Mouse (Mus musculus) neural tube, embryonic 15.5 days (tissue): Measurements from ENCODE around the gene Upk2. TPM values are rescaled to one million over a fixed set of nuclear protein-coding genes. Genes with fewer than 3 reads are reported as not detected.
"Not testable (repeated sequence)": the region's sequence is repeated elsewhere in the genome, so short reads cannot be mapped to it uniquely, and the experiment has no call there.

Source experiments
- ATAC-seq: fragments of 200-750 bp; cut with Nextera tagmentation; 2 replicates; pipeline ENCODE4 v1.8.0; 2017; ENCODE audit warnings: mild to moderate bottlenecking, moderate TSS enrichment, moderate library complexity; ENCODE audit not compliant: low FRiP score
- H3K27ac ChIP-seq: fragments of 300-500 bp; sonication (generic); replicated peaks from 2 replicates; pipeline ENCODE4 v1.5.1; 2015; ENCODE audit warnings: mild to moderate bottlenecking, inconsistent platforms
- H3K27me3 ChIP-seq: fragments of 300-500 bp; sonication (generic); replicated peaks from 2 replicates; pipeline ENCODE4 v1.6.1; 2015; ENCODE audit warnings: inconsistent platforms
- H3K36me3 ChIP-seq: fragments of 300-500 bp; sonication (generic); 2 replicates; pipeline ENCODE4 v1.6.1; 2015; ENCODE audit warnings: inconsistent platforms
- H3K4me1 ChIP-seq: fragments of 300-500 bp; sonication (generic); 2 replicates; pipeline ENCODE4 v1.6.1; 2015; ENCODE audit warnings: inconsistent platforms
- H3K4me2 ChIP-seq: fragments of 300-500 bp; sonication (generic); 2 replicates; pipeline ENCODE4 v1.6.1; 2015; ENCODE audit warnings: inconsistent platforms, mild to moderate bottlenecking, moderate library complexity
- H3K4me3 ChIP-seq: fragments of 300-500 bp; sonication (generic); replicated peaks from 2 replicates; pipeline ENCODE4 v1.5.1; 2015; ENCODE audit warnings: mild to moderate bottlenecking, inconsistent platforms
- H3K9ac ChIP-seq: fragments of 300-500 bp; sonication (generic); replicated peaks from 2 replicates; pipeline ENCODE4 v1.6.1; 2015; ENCODE audit warnings: mild to moderate bottlenecking, inconsistent platforms
- H3K9me3 ChIP-seq: fragments of 300-500 bp; sonication (generic); replicated peaks from 2 replicates; pipeline ENCODE4 v1.6.1; 2016; ENCODE audit warnings: inconsistent platforms
- whole genome bisulfite sequencing: fragments of 180-500 bp; shearing (Covaris S2); methylation state at CpG from one replicate; pipeline ENCODE4 v1.1.7; 2015; ENCODE audit warnings: mixed read lengths; 5-methylcytosine and 5-hydroxymethylcytosine counted together
- polyA plus RNA-seq: library from polyadenylated mRNA; unstranded; fragments of >200 nt; fragmentation: Nextera tagmentation; extraction: Ambion mirVana; gene quantifications from 2 replicates; pipeline ENCODE4 v1.2.1, GENCODE M21; 2015

Gene Upk2
- polyA plus RNA-seq, 1 experiment from 2014 or later: not detected

- H3K4me2 ChIP-seq: no peak overlapping the region
- H3K9ac ChIP-seq: no peak overlapping the region
- no peaks in the 10 kb centered on the region for H3K9me3 ChIP-seq
- H3K27me3 ChIP-seq: no peaks in the 10 kb centered on the region
- no peak overlapping the region for H3K27ac ChIP-seq
- no peak overlapping the region for H3K4me3 ChIP-seq
- ATAC-seq: no peak
- peaks cover 62% of the 10 kb centered on the region for H3K36me3 ChIP-seq
- WGBS: 86% methylated on average over 2 of the region's 2 CpGs
- peaks cover 31% of the 10 kb centered on the region for H3K4me1 ChIP-seq
Observed at GRCm38 (mm10) chr9:44412781-44413180, 42.0 kb downstream of the Upk2 start.

GRCm38 (mm10) chr9:44412306-44412705 lies 42.5 kb downstream of the Upk2 start:
- Histone ChIP-seq H3K36me3 (peaks cover 62% of the 10 kb centered on the region), H3K4me1 (peaks cover 29% of the 10 kb centered on the region), H3K27ac (no peak overlapping the region), H3K4me2 (no peak overlapping the region), H3K9me3 (no peaks in the 10 kb centered on the region), H3K9ac (no peak overlapping the region), H3K4me3 (no peak overlapping the region), H3K27me3 (no peaks in the 10 kb centered on the region)
- 87% methylated on average over 4 of the region's 4 CpGs for WGBS
- no peak for ATAC-seq

DNA sequence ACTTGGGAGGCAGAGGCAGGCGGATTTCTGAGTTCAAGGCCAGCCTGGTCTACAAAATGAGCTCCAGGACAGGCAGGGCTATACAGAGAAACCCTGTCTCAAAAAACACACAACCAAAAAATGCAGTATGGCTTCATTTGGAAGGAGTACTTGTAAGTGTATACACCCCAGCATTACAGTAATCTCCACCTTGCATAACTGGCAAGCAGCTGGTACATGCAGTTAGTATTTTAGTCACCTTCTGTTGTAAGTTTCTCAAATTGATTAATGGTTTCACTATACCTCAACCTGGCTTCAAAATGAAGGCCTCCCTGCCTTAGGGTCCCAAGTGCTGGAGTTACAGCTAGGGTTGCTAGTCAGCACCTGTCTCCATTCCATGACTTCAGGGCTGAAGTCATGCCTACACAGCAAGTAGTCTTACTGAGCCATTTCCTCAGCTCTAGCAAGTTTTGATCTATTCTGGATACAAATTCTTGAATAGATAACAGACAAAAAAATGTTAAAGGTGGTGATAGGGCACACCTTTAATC lies 43.1 kb downstream of the Upk2 start:
- H3K27ac ChIP-seq: no peak overlapping the region
- no peak for ATAC-seq
- WGBS: 77% methylated on average over 1 of the region's 1 CpGs
- no peaks in the 10 kb centered on the region for H3K27me3 ChIP-seq
- H3K36me3 ChIP-seq: peaks cover 62% of the 10 kb centered on the region
- H3K9ac ChIP-seq: no peak overlapping the region
- H3K4me1 ChIP-seq: peaks cover 24% of the 10 kb centered on the region
- no peaks in the 10 kb centered on the region for H3K9me3 ChIP-seq
- no peak overlapping the region for H3K4me2 ChIP-seq
- no peak overlapping the region for H3K4me3 ChIP-seq

GRCm38 (mm10) chr9:44410647-44411336 lies 44.0 kb downstream of the Upk2 start:
- Histone ChIP-seq H3K27ac (no peak overlapping the region), H3K4me1 (peaks cover 24% of the 10 kb centered on the region), H3K4me3 (no peak overlapping the region), H3K9me3 (no peaks in the 10 kb centered on the region), H3K4me2 (no peak overlapping the region), H3K27me3 (no peaks in the 10 kb centered on the region), H3K9ac (no peak overlapping the region), H3K36me3 (peaks cover 57% of the 10 kb centered on the region)
- ATAC-seq: no peak
- WGBS: 90% methylated on average over 2 of the region's 2 CpGs

DNA sequence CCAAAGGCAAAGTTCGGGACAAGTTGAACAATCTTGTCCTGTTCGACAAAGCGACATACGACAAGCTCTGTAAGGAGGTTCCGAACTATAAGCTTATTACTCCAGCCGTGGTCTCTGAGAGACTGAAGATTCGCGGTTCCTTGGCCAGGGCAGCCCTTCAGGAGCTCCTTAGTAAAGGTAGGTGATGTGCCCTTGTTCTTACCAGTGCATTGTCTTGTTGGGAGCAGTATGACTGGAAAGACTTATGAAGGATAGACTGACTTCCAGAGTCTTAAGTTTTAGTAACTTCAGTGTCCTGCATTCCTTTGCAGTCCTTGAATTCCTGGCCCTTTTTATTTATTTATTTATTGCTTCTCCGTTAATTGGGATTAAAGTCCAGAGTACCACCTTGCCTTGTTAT lies 46.1 kb downstream of the Upk2 start:
- 80% methylated on average over 9 of the region's 9 CpGs for WGBS
- H3K27me3 ChIP-seq, H3K9me3 ChIP-seq, ATAC-seq, H3K27ac ChIP-seq: not testable (repeated sequence)
- peaks cover 40% of the 10 kb centered on the region for H3K4me1 ChIP-seq
- peak overlapping the region; percentile 89; the same call in 1 of the 2 replicates for H3K9ac ChIP-seq
- peak overlapping the region; percentile 81 for H3K4me3 ChIP-seq
- peaks cover 62% of the 10 kb centered on the region for H3K36me3 ChIP-seq
- peak overlapping the region; percentile 81 for H3K4me2 ChIP-seq

GRCm38 (mm10) chr9:44407752-44408097 lies 47.1 kb downstream of the Upk2 start:
- ATAC-seq: peak; percentile 56
- H3K27me3 ChIP-seq: no peaks in the 10 kb centered on the region
- peak overlapping the region; percentile 96 for H3K27ac ChIP-seq
- 0% methylated on average over 24 of the region's 24 CpGs for WGBS
- H3K9me3 ChIP-seq: no peaks in the 10 kb centered on the region
- peak overlapping the region; percentile 81 for H3K4me3 ChIP-seq
- peak overlapping the region; percentile 81 for H3K4me2 ChIP-seq
- H3K9ac ChIP-seq: peak overlapping the region; percentile 89
- H3K36me3 ChIP-seq: peaks cover 64% of the 10 kb centered on the region
- H3K4me1 ChIP-seq: peaks cover 43% of the 10 kb centered on the region

GRCm38 (mm10) chr9:44406906-44407751 lies 47.6 kb downstream of the Upk2 start, which contains the start of the genes Rps25 and Trappc4:
TSS of gene Rps25 (plus strand) at chr9:44407139.
TSS of gene Trappc4 (minus strand) at chr9:44407600.
- Histone ChIP-seq H3K27ac (peak within 1 kb of the TSS; percentile 96), H3K36me3 (peaks cover 64% of the 10 kb centered on the region), H3K9ac (peak within 1 kb of the TSS; percentile 89), H3K9me3 (no peaks in the 10 kb centered on the region), H3K4me1 (peaks cover 43% of the 10 kb centered on the region), H3K27me3 (no peaks in the 10 kb centered on the region), H3K4me2 (peak within 1 kb of the TSS; percentile 81), H3K4me3 (peak within 1 kb of the TSS; percentile 81)
- WGBS: under 1% methylated on average over 51 of the region's 51 CpGs
- ATAC-seq: peak; percentile 97

- no peak overlapping the region for H3K4me2 ChIP-seq
- no peaks in the 10 kb centered on the region for H3K27me3 ChIP-seq
- WGBS: 91% methylated on average over 3 of the region's 3 CpGs
- no peak overlapping the region for H3K9ac ChIP-seq
- no peak overlapping the region for H3K4me3 ChIP-seq
- ATAC-seq: no peak
- H3K27ac ChIP-seq: no peak overlapping the region
- H3K9me3 ChIP-seq: no peaks in the 10 kb centered on the region
- H3K36me3 ChIP-seq: peaks cover 64% of the 10 kb centered on the region
- peaks cover 47% of the 10 kb centered on the region for H3K4me1 ChIP-seq
Observed at GRCm38 (mm10) chr9:44405011-44405410, 49.8 kb downstream of the Upk2 start.

Other genes with a start within 250 kb of the Upk2 start
- gene Cbl, start 220.9 kb downstream of the Upk2 start, polyA plus RNA-seq: 18.2 and 20.2 TPM in 2 replicates
- gene Ccdc153, start 214.3 kb downstream of the Upk2 start, polyA plus RNA-seq: not detected in 2 replicates
- gene Pdzd3, start 203.5 kb downstream of the Upk2 start, polyA plus RNA-seq: 0.61 and 0.65 TPM in 2 replicates
- 4.5 and 5.3 TPM in 2 replicates for gene Nlrx1, start 186.4 kb downstream of the Upk2 start, polyA plus RNA-seq
- gene Abcg4, start 166.4 kb downstream of the Upk2 start, polyA plus RNA-seq: 26.8 and 30.3 TPM in 2 replicates
- gene Hinfp, start 149.3 kb downstream of the Upk2 start, polyA plus RNA-seq: 28.0 and 28.2 TPM in 2 replicates
- gene C2cd2l, start 134.7 kb downstream of the Upk2 start, polyA plus RNA-seq: 21.7 and 24.3 TPM in 2 replicates
- 30.5 and 34.0 TPM in 2 replicates for gene Dpagt1, start 129.0 kb downstream of the Upk2 start, polyA plus RNA-seq
- 108 and 149 TPM in 2 replicates for gene H2afx, start 120.3 kb downstream of the Upk2 start, polyA plus RNA-seq
- gene Hmbs, start 110.7 kb downstream of the Upk2 start, polyA plus RNA-seq: 58.3 and 62.5 TPM in 2 replicates
- 37.4 and 40.8 TPM in 2 replicates for gene Vps11, start 93.3 kb downstream of the Upk2 start, polyA plus RNA-seq
- 26.5 and 30.8 TPM in 2 replicates for gene Hyou1, start 75.5 kb downstream of the Upk2 start, polyA plus RNA-seq
- gene Slc37a4, start 58.1 kb downstream of the Upk2 start, polyA plus RNA-seq: 61.3 and 69.8 TPM in 2 replicates
- 1,003 and 1,094 TPM in 2 replicates for gene Rps25, start 47.8 kb downstream of the Upk2 start, polyA plus RNA-seq
- 261 and 302 TPM in 2 replicates for gene Trappc4, start 47.4 kb downstream of the Upk2 start, polyA plus RNA-seq
- 32.4 and 36.4 TPM in 2 replicates for gene Ccdc84, start 36.4 kb downstream of the Upk2 start, polyA plus RNA-seq
- 0.09 TPM in 1 of 2 replicates, not detected in the other for gene Foxr1, start 13.8 kb downstream of the Upk2 start, polyA plus RNA-seq
- 9.7 and 11.5 TPM in 2 replicates for gene Bcl9l, start 27.8 kb upstream of the Upk2 start, polyA plus RNA-seq
- 0.26 TPM in 1 of 2 replicates, not detected in the other for gene Cxcr5, start 106.9 kb upstream of the Upk2 start, polyA plus RNA-seq
- gene Ddx6, start 149.9 kb upstream of the Upk2 start, polyA plus RNA-seq: 15.1 and 16.8 TPM in 2 replicates
- gene Treh, start 218.3 kb upstream of the Upk2 start, polyA plus RNA-seq: not detected in 2 replicates